Mouse (Mus musculus): ENCODE data around the gene Sh3bp5.

Sh3bp5 gene

DNA sequence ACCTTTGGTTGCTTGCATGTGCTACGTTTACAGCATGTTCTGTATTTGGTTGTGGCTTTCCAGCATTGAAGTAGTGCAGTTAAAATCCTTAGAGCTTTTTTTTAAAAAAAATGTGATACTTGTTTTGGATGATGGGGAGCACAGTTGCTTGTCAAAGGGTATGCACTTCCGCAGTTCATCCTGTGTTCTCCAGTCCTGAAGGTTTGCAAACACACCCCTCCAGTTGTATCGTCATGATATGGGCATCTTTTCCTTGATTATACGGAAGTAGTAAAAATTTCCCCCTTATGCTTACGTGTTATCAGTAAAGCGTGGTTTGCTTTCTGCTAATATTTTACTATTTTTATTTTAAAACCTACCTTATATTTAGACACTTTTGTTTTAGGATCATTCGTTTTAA, 98.5 kb downstream of the Sh3bp5 start:
- DNase-seq (ENCODE audit: low spot score) = no peak

DNA sequence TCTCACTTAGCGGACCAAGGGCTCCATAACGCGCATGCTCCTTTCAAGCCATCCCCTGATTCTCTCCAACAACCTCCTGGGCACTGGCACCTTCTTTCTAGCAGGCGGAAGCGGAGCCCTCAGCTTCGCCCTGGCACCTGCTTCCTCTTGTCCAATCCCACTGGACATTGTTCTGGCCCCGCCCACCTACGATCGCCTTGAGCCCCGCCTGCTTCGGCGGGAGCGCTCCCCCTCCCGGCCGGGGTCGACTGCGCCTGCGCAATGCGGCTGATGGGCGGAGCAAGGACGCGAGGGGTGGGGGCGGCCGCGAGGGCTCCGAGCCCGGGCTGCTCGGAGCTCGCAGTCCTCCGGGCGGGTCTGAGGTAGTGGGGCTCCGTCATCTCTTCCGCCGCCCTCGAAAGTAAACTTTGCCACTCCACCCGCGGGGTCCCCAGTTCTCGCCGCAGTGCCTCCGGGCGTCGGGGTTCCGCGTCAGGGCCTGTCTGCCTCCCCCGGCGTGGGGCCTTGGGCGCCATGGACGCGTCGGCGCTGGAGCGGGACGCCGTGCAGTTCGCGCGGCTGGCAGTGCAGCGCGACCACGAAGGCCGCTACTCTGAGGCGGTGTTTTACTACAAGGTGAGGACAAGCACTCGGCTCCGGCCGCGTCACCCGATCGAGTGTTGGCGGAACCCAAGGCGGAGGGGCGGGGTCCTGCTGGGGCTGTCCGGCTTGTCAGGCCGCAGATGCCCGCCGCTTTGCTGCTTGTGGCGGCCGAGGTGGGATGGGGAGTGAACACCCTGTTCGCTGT, 99.3 kb downstream of the Sh3bp5 start, which contains the start of gene Capn7:
Gene Capn7 (plus strand): TSS at position 270 of the 787 bp plus-strand sequence.
- DNase-seq (ENCODE audit: low spot score) = peak; percentile 100

DNA sequence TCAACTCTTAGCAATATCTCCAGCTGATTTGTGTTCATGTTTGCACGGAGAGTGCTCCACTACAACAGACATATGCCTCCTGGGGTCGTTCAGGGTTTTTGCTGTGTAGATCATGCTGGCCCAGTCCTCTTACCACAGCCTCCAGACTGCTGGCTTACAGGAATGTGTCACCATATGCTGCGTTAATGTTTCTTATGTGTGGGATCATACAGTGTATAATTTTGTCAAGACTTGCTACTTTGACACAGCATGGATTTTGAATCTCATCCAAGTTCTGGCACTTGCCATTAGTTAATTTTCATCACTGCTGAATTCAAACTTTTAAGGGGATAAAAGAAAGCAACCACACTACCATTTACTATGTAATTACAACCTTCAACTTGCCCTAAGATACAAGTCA, 100.1 kb downstream of the Sh3bp5 start:
- no peak for DNase-seq (ENCODE audit: low spot score)

DNA sequence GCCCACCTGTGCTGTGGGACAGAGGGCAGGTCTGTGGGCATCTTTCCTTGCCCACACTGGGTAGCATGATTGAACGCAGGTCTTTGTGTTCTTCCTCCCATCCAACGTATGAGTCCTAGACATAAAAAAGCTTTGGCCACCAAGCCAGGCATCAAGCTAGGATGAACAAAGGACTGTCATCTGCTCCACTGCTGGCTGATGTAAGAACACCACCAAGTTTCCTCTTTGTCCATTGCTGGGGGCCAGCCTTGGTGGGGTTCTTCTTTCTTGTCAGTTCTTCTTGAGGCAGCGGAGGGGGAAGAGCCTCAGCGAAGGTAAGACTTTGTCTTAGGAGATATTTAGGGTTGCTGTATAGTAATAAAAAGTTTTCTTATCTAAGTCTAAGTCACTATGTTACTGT, 104.9 kb downstream of the Sh3bp5 start:
- no peak for DNase-seq (ENCODE audit: low spot score)

DNA sequence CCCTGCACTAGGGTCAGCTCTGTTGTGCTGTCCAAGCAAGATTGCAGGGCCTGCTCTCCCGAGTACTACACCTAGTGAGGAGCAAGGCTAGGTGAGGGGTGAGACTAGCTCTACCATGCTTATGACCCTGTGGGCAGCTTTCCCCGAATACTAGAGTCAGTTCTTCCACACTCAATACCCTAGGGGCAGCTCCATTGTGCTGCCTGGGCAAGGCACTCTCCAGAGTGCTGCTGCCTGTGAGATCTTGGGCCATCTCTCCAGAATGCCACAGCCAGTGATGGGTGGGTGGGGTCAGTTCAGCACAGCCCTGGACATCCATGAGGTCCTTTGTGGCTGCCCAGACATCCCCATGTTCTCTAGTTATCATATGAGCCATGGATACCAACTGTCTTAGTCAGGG, 106.1 kb downstream of the Sh3bp5 start:
- DNase-seq (ENCODE audit: low spot score) = no peak

DNA sequence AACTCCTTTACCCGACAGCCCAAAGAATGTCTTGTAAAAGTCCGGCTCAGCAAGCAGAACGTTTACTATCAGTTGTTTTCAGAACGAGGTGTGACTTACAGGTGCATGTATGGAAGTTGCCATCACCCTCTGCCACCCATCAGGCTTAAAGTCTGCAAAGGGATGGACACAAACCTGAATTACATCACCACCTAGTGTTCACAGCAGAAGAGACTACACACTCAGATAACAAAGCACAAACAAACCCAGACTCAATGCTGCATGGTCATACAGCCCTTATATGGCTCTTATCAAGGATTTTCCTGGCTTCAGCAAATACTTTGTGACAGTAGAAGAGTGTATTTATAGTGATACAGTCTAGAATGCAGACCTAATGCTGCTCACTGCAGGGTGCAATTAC, 108.2 kb downstream of the Sh3bp5 start:
- DNase-seq (ENCODE audit: low spot score) = no peak

DNA sequence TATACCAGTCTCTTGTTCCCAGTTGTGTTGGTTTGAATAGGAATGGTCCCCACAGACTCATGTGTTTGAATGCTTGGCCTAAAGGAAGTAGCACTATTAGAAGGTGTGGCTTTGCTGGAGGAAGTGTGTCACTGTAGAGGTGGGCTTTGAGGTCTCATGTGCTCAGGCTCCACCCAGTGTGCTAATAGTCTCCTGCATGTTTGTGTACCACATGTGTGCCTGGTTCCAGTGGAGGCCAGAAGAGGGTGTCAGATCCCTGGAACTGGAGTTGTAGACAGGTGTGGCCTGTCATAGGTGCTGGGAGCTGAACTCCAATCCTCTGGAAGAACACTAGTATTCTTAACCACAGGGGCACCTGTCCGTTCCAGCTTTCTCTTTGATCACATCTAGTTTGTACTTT, 108.7 kb downstream of the Sh3bp5 start:
- no peak for DNase-seq (ENCODE audit: low spot score)

DNA sequence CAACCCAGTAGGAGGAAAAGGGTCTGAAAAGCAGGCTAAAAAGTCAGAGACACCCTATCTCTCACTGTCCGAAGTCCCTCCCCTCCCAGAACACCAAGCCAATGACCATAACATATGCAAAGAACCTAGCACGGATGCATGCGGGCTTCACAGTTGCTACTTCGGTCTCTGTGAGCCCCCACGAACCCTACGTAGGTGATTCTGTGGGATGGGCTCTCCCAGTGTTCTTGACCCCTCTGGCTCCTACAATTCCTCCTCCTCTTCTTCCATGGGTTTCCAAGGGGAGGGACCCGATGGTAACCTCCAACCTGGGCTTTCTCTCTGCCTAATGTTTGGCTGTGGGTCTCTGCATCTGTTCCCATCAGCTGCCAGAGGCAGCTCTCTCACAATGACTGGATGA, 109.1 kb downstream of the Sh3bp5 start:
- no peak for DNase-seq (ENCODE audit: low spot score)

DNA sequence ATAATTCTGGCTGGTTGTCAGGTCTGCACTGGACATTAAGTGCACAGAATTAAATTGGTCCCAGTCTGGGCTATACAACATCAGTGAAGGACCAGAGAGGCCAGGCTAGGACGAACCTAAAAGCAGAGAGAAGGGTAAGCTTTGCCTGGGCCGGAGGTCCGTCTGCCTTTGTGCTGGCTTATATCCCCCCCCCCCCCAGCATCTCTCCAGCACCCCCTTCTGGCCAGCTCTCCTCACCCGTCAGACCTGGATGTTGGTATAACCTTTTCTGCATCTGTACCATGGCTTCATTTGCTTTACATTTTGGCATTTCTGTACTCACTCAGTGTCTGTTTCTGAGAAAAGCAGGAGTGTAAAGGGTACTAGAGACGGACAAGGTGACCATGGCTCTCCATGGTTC, 110.3 kb downstream of the Sh3bp5 start:
- DNase-seq (ENCODE audit: low spot score) = no peak

DNA sequence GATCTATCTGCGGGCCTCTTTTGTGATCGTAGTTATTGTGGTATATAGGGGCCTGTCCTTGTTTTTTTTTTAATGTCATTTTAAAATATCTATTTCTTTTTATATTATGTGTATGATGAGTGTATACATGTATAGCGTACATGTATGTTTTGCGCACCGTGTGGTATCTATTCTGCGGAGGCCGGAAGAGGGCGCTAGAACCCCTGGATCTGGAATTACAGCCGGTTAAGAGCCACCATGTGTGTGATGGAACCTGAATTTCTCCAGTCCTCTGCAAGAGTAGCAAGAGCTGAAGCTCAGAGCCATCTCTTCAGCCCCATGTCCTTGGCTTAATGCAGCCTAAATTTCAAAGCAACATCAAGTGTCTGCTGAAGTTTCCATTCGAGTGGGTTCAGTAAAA, 111.0 kb downstream of the Sh3bp5 start:
- DNase-seq (ENCODE audit: low spot score) = no peak

DNA sequence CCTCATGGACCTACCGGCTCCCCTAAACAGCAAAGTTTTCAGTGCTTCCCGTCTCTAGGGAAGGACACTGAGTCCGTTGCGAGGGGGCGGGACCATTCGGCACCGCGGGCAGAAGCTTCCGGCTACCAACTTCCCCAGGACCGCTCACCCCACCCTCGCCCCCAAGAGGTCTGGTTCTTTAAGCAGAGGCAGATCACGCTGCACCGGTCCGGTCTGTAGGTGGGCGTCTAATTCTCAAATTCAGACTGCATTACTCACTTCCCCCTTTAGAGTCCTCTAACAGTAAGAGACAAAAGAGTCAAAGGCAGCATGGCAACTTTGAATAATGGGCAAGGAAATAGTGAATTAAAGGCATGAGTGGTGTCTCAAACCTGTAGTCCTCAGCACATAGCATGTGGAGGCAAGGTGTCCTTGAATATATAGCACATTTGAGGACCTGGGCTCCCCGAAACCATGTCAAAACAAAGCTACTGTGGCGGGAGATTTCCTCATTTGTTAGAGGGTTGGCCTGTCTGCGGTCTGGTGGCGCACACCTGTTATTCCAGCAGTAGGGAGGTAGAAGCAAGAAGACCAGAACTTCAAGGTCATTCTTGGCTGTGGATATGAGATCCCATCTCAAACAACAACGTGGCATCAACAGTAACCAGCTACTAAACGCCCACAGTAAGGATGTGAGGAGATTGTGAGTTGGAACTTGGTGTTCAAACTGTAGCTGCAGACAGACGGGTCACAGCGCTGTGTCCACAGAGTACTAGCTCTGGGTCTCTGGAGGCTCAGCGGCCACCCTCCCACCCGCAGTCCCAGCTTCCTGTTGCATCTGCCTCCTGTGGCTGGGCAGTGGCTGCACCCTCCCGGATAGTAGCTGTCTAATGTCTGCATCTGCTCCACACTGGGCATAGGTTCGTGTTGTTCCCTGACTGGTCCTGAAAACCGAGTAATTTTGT, 111.8 kb downstream of the Sh3bp5 start, which contains the start of gene Dnah1:
Gene Dnah1 (minus strand): TSS at position 48 of the 944 bp plus-strand sequence.
- peak; percentile 33 for DNase-seq (ENCODE audit: low spot score)

DNA sequence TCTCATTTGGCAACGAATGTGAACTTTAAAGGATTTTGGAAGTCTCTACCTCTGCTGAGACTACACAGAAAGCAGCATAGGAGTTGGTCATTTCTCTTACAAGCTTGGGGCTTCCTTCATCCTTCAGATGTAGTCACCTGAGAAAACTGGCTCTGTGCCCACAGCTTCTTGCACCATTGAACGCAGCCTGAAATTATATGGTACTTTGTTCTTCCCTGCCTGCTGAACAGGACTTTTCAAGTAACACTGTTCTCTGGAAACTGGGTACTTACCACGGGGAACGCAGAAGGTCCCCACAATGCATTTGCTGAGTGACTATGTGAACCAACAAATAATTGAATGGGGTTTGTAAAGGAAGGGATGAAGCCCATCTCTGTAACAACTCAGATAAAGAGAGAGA, 112.7 kb downstream of the Sh3bp5 start:
- DNase-seq (ENCODE audit: low spot score) = no peak

DNA sequence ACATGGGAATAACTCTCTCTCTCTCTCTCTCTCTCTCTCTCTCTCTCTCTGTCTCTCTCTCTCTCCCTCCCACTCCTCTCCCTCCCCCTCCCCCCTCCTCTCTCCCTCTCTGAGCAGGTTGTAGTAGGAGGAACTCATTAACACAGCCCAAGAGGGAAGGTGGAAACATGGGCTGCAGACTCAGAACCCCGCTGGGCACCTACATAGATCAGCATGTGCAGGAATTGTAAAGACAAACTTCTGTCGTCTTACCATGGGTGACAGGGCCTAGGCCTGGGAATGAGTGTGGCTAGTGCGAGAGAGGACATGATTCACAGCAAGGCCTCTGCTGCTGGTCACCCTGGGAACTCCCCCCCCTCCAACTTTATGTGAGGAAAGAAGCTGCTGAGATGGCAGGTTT, 113.7 kb downstream of the Sh3bp5 start:
- DNase-seq (ENCODE audit: low spot score) = no peak

DNA sequence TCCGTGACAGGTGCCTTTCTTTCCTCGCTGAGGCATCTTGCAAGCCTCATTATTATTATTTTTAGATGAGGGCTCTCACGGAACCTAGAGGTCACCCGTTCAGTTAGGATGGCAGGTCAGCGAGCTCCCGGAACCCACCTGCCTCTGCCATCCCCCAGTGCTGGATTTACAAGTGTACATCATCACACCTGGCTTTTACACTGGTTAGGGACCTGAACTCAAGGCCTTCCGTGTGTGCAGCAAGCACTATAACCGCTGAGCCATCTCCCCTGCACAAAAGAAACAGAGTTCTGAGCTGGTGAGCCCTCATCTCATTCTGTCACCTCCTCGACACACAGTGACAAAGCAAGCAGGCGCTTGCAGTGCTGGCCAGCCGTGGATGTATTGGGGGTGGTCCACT, 114.7 kb downstream of the Sh3bp5 start:
- no peak for DNase-seq (ENCODE audit: low spot score)

DNA sequence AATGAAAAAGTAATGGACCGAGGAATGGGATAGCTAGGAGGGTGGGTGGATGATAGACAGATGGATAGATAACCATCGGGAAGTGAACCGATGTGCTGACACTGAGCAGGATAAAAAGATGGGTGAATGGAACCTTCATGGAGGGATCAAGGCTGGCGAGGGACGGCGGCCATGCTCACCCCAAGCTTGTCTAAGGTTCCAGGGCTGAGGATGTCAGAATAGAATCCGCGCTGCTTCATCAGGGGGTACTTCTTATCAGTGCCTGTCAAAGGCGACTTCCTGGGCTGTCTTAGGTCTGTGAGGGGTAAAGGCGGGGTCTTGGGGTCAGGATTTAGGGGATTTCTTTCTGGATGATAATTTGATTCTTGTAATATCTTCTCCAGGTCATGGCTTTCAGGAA, 116.3 kb downstream of the Sh3bp5 start:
- no peak for DNase-seq (ENCODE audit: low spot score)

DNA sequence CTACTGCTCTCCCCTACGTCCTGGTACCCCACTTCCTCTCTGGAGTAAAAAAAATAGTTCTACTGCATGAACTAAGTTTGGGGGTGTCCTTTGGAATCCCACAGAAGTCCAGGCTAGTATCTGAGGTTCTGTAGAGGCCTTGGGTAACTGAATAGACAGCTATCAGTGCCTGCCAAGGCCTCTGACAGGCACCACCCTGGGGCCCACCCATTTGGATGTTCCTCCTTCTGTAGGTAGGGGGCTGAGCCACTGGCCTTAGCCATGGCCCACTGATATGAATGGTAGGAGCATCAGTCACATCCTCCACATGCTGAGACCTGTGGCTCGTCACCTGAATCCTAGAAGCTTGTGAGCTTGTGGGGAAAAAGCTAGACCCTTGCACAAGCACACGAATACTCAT, 118.1 kb downstream of the Sh3bp5 start:
- no peak for DNase-seq (ENCODE audit: low spot score)

DNA sequence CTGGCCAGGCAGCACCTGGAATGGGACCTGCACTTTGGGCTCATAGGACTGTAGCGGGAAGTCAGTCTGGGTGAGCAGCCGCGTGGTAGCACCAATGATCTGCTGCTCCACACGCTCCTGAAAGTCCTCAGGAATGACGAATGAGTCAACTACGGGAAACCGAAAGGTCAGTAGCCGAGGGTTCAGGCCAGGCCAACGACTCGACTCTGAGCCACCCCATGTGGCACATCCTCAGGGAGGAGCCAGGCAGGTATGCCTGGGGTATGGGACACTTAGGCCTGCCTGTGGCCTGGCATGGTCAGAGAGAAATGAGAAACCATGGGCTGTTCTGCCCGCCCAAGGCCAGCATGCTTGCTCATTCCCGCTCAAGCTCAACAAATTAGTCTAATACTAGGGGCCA, 119.3 kb downstream of the Sh3bp5 start:
- DNase-seq (ENCODE audit: low spot score) = no peak

DNA sequence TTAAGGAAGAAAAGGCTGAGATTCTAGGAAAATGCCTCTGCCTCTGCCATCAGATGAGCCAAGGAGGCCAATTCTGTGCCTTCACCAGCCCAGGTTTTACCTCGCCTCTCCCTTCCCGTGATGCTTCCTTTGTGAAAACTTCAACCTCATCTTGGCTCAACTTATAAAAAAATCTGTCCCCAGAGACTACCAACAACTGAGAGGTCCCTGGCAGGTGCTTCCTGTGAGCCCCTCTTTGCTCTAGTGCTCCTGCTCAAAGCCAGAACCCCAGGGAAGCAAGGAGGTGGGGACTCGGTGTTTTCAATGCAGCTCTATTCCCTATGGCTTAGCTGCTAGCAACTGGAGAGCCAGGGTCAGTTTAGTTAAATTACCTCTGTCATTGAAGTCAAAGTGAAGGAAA, 122.7 kb downstream of the Sh3bp5 start:
- no peak for DNase-seq (ENCODE audit: low spot score)

Measured in urinary bladder, postnatal 25 days (tissue).